Comparison of ENCODE assay signal across 8 mouse cellular contexts in genomic region chr6:17925267-17925666, GRCm38 (mm10).
DNase-seq lines count a peak whose midpoint lies in the region; ATAC-seq and TF ChIP-seq lines count a peak whose summit lies in the region.

No protein-coding gene starts in this region.

- no peaks in the 10 kb centered on the region for H3K27me3 ChIP-seq in heart, embryonic 12.5 days (replicated peaks)
- H3K27me3 ChIP-seq in liver, embryonic 14.5 days (ENCODE audit: control insufficient read depth, insufficient read depth, low read length): no peaks in the 10 kb centered on the region

- H3K9ac ChIP-seq in heart, embryonic 12.5 days: no peak overlapping the region
- no peak overlapping the region for H3K9ac ChIP-seq in liver, embryonic 14.5 days (replicated peaks)

- DNase-seq in heart, postnatal 4 days: peak; percentile 26
- peak; percentile 48 for DNase-seq in A20 (ENCODE audit: low read depth, low spot score)
- no peak for DNase-seq in liver, embryonic 14.5 days (ENCODE audit: low read depth in 3 of 3, low spot score in 3 of 3)
- DNase-seq in thymus, postnatal 25 days: peak; percentile 30
- DNase-seq in adrenal gland, postnatal 4 days (ENCODE audit: low spot score in 2 of 2): no peak
- no peak for DNase-seq in heart, adult 11 months

- TF ChIP-seq EP300 in liver, embryonic 14.5 days (IDR thresholded peaks at IDR 0.05; ENCODE audit: low read depth): no peak

- H3K36me3 ChIP-seq in heart, embryonic 12.5 days: peaks cover 5% of the 10 kb centered on the region; the same call in 1 of the 2 replicates
- H3K36me3 ChIP-seq in liver, embryonic 14.5 days (replicated peaks; ENCODE audit: control insufficient read depth, insufficient read depth, low read depth): no peaks in the 10 kb centered on the region

- peak; percentile 79 for TF ChIP-seq CTCF in liver, embryonic 14.5 days (IDR thresholded peaks at IDR 0.05; ENCODE audit: low read depth)

- H3K27ac ChIP-seq in heart, embryonic 12.5 days (ENCODE audit: poor library complexity, severe bottlenecking): no peak overlapping the region
- H3K27ac ChIP-seq in liver, embryonic 14.5 days: no peak overlapping the region

- H3K4me2 ChIP-seq in heart, embryonic 12.5 days: no peak overlapping the region
- H3K4me2 ChIP-seq in liver, embryonic 14.5 days (ENCODE audit: low read depth): no peak overlapping the region

- H3K9me3 ChIP-seq in heart, embryonic 12.5 days (replicated peaks): 0 out of 2 replicates have a peak, but pooled peaks cover 2% of the 10 kb centered on the region
- H3K9me3 ChIP-seq in liver, embryonic 14.5 days (ENCODE audit: control insufficient read depth, low read length): no peaks in the 10 kb centered on the region

- no peak for ATAC-seq in heart, embryonic 12.5 days (ENCODE audit: insufficient number of reproducible peaks, low FRiP score)
- peak; percentile 37 for ATAC-seq in activated CD4-positive, CD25-positive, alpha-beta regulatory T cell, adult 4 months
- no peak for ATAC-seq in liver, embryonic 14.5 days (ENCODE audit: insufficient read depth)

- peaks cover 10% of the 10 kb centered on the region for H3K4me1 ChIP-seq in heart, embryonic 12.5 days (replicated peaks)
- no peaks in the 10 kb centered on the region for H3K4me1 ChIP-seq in liver, embryonic 14.5 days (replicated peaks; ENCODE audit: control insufficient read depth in 2 of 2, insufficient read depth in 2 of 2, low read length in 1 of 2)

- WGBS in heart, embryonic 12.5 days: 45% methylated on average over 4 of the region's 4 CpGs
- whole genome bisulfite sequencing in liver, embryonic 14.5 days (ENCODE audit: insufficient replicate concordance): 31% methylated on average over 4 of the region's 4 CpGs

- no peak overlapping the region for H3K4me3 ChIP-seq in heart, embryonic 12.5 days
- H3K4me3 ChIP-seq in liver, embryonic 14.5 days (ENCODE audit: insufficient read depth in 1 of 2, low read depth in 2 of 2, low read length in 2 of 2): no peak overlapping the region

Comparison
In these comparisons a context has a peak if more than half of its experiments do, and no peak if none do; other contexts are left out.
1. DNase-seq: peak in heart, postnatal 4 days (single experiment), A20 (single experiment) and thymus, postnatal 25 days (single experiment); none in liver, embryonic 14.5 days (0 of 3), adrenal gland, postnatal 4 days (0 of 2) and heart, adult 11 months (single experiment).